Mouse (Mus musculus) fat pad, adult 2 months (tissue): ENCODE measurements around the gene Adap2.

Source experiments
- DNase-seq: peaks from one replicate; pipeline ENCODE4 v3.0.0-alpha.2; 2011; ENCODE audit warnings: low read depth, low spot score; ENCODE audit errors: extremely low read depth

Adap2 gene

DNA sequence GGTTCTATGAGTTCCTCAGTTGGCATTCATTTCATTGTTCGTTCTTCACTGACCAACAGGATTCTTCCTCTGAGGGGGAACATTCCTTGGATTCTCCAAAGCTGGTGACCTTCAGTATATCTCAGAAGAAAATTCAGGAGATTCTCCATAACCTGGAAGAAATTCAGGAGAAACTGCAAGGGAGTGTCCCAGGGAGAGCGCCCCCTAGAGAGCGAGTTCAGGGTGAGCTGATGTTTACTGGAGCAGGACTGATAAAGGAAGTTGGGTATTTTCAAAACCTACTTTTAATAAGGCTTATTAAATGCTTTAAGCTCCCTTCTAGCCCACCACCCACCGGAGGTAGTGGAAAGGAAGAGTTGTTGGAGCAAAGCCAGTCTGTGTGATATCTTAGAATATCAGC lies 39.9 kb downstream of the Adap2 start:
- DNase-seq, result no peak

DNA sequence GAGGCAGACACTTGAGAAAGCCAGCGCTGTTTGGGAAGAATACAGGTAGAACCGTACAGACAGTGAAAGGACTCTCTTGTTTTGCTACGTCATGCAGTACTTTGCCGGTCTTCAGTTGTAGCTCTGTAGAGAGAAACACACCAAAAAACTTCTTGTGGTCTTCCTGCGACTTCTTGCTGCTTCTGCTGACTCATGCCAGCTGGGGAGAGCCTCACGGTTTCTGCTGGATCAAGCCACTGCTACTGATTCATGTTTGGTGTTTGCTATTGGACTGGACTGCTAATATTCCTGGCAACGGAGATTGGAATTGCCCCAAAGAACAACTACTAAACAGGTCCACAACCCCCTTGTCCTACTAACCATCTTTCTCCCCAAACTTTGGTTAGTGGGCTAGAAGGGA lies 42.4 kb downstream of the Adap2 start:
- no peak for DNase-seq

GRCm38 (mm10) chr11:80199316-80199715 lies 45.4 kb downstream of the Adap2 start:
- no peak for DNase-seq

GRCm38 (mm10) chr11:80199773-80200172 lies 45.9 kb downstream of the Adap2 start:
- DNase-seq, result no peak

GRCm38 (mm10) chr11:80200326-80200725 lies 46.4 kb downstream of the Adap2 start:
- no peak for DNase-seq

DNA sequence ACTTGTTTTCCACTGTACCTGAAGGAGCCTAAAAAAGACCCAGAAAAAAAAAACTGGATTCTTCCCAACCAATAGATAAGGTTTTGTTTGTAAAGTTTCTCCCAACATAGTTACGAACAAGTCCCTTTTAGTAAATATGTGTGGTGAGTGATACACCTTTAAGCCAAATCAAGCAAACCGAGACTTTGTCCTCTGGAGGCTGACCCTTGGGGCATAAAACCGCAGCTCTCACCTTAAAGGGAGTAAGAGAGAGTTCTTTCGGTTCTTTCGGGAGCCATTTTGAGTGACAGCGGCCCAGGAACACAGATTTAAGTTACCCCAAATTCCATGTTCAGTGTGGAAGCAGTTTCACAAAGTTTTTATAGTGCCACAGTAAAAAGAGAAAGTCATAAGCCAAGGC lies 48.4 kb downstream of the Adap2 start:
- no peak for DNase-seq

GRCm38 (mm10) chr11:80204037-80204436 lies 50.1 kb downstream of the Adap2 start:
- DNase-seq, result no peak

DNA sequence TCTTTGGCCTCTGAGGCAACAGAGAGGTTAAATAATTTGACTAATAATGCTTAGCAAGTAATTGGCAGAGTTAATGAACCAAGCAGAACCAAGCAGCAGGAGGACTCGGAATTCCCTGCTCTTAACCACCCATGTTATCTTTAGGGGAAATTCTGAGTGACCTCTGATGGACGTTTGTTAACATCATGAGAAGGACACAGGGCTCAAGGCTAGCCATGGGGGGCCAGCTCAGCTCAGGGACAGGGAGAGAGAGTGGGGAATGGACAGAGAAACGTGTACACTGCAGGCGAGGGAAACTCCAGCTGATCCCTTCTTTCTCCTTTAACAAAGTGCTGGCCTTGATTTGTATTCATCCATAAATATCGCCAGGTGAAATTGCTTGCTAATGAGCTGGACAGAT lies 51.0 kb downstream of the Adap2 start:
- no peak for DNase-seq

DNA sequence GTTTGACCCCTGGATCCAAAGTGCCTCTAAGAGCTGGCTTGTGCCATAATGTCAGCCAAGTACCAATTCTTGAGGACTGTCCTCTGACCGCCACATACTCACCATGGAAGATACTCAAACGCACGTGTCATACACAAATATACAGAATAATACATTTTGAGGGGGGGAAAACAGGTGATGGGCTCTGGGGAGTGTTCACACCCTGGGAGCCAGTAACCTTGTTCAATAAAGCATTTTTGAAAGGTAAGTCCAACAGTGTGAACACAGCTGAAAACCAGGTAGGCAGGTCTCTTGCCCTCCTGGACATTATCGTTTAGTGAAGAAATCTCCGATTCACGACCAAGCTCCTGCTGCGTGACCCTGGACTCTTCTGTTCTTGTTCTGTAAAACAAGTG lies 54.6 kb downstream of the Adap2 start:
- no peak for DNase-seq

DNA sequence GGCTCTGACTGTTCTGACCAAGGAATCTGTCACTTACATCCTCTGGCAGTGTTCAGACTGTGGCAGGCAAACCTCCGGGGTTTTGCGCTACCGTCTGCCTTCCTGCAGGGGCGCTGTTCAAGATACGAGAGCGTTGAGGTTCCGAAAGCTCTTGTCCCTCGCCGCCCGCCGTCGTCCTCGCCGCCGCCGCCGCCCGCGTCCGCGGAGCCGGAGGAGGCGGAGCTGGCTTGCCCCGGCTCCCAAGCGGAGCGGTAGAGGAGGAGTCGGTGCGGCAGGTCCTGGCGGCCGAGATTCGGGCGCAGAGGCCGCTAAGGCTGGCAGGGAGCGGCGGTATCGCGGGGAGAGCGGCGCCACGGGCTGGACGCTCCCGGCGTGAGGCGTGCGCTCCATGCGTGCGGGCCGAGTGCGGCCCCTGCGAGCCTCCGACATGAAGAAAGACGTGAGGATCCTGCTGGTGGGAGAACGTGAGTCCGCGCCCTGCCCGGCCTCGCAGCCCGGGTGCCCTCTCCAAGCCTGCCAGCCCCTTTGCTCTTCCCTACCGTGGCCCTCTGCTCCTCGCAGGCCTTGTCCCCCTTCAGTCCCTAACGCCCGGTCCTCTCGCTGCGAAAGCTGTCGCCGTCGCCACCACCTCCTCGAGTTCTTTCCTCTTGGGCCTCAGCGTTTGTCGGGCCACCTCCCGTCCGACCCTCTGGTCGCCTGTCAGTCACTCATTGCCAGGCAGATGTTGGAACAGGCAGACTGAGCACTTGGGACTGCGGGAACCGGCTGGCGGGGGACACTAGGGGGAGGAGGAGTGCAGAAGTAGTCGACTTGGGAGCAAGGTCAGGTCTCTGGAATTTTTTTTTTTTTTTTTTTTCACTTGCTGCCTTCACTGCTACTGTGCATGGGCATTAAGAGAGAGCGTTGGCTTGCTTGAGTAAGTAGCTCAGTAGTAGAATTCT lies 55.2 kb downstream of the Adap2 start, which contains the start of gene Rhot1:
Gene Rhot1 (plus strand): TSS at position 160 of the 941 bp plus-strand sequence.
- DNase-seq, result no peak

- DNase-seq, result no peak
Observed at GRCm38 (mm10) chr11:80210321-80210720, 56.4 kb downstream of the Adap2 start.

DNA sequence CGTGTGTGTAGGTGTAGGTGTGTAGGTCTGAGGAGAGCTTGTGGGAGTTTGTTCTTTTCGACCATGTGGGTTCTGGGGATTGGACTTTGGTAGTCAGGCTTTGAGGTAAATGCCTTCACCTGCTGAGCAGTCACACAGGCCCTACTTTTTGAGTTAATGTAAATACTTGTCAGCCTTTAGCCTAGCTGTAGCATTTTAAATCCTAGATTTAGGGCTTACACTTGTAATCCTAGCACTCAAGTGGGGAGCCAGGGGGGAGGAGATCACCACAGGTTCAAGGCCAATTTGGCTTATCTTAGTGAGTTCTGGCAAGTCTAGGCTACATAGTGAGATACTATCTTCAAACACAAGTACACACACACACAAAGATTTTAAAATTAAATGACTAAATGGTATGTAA lies 58.4 kb downstream of the Adap2 start:
- DNase-seq, result no peak

DNA sequence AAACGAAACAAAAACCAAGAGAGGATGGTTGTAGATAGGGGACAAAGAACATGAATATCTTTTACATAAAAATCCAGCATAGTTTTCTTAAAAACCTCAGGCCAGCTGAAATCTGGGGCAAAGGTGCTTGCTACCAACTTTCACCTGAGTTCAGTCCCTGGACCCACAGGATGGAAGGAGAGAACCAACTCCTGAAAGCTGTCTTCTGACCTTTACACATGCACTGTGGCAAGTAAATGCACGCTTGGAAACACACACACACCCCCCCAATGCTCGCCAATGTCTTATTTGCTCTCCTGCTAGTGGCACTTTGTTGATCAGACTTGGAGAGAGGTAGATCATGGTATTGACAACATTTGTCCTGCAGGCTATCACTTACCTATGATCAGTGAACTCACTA lies 61.4 kb downstream of the Adap2 start:
- DNase-seq, result no peak

- no peak for DNase-seq
Observed at GRCm38 (mm10) chr11:80218657-80219293, 64.9 kb downstream of the Adap2 start.
